Mouse (Mus musculus): ENCODE data around the gene Vars2. TPM values are rescaled to one million over a fixed set of nuclear protein-coding genes. Genes with fewer than 3 reads are reported as not detected.

Gene Vars2
- polyA plus RNA-seq, 2 experiments, result 4.0 to 7.8 TPM

- H3K4me1 ChIP-seq (replicated peaks; ENCODE audit: control insufficient read depth in 2 of 2, insufficient read depth in 2 of 2, low read length in 1 of 2), result peaks cover 0 to 18% of the 10 kb centered on the region in 2 experiments; a peak in 2 of 4 replicates
- ATAC-seq (ENCODE audit: insufficient read depth) (no peak), DNase-seq (ENCODE audit: low read depth in 3 of 3, low spot score in 3 of 3) (no peak)
- H3K27ac ChIP-seq, result no peak overlapping the region
- no peak overlapping the region for H3K4me2 ChIP-seq (ENCODE audit: low read depth)
- no peaks in the 10 kb centered on the region for H3K9me3 ChIP-seq (ENCODE audit: control insufficient read depth, low read length)
- TF ChIP-seq CTCF (IDR thresholded peaks at IDR 0.05; ENCODE audit: low read depth), result no peak
- no peak for TF ChIP-seq EP300 (IDR thresholded peaks at IDR 0.05; ENCODE audit: low read depth)
- no peaks in the 10 kb centered on the region for H3K36me3 ChIP-seq (replicated peaks; ENCODE audit: control insufficient read depth, insufficient read depth, low read depth)
- WGBS (ENCODE audit: insufficient replicate concordance), result 43% methylated on average over 7 of the region's 7 CpGs
- H3K4me3 ChIP-seq (ENCODE audit: insufficient read depth in 1 of 2, low read depth in 2 of 2, low read length in 2 of 2), result no peak overlapping the region
- no peak overlapping the region for H3K9ac ChIP-seq (replicated peaks)
- peaks cover 18% of the 10 kb centered on the region for H3K27me3 ChIP-seq (ENCODE audit: control insufficient read depth, insufficient read depth, low read length)
Observed at GRCm38 (mm10) chr17:35707929-35708328, 40.5 kb upstream of the Vars2 start.

- Histone ChIP-seq H3K9me3 (ENCODE audit: control insufficient read depth, low read length) (no peaks in the 10 kb centered on the region), H3K4me2 (ENCODE audit: low read depth) (no peak overlapping the region), H3K4me3 (ENCODE audit: insufficient read depth in 1 of 2, low read depth in 2 of 2, low read length in 2 of 2) (no peak overlapping the region), H3K4me1 (replicated peaks; ENCODE audit: control insufficient read depth in 2 of 2, insufficient read depth in 2 of 2, low read length in 1 of 2) (peaks cover 0 to 9% of the 10 kb centered on the region in 2 experiments; a peak in 2 of 4 replicates), H3K9ac (replicated peaks) (no peak overlapping the region), H3K27me3 (ENCODE audit: control insufficient read depth, insufficient read depth, low read length) (peaks cover 39% of the 10 kb centered on the region), H3K36me3 (replicated peaks; ENCODE audit: control insufficient read depth, insufficient read depth, low read depth) (no peaks in the 10 kb centered on the region), H3K27ac (no peak overlapping the region)
- peak; percentile 64 for TF ChIP-seq CTCF (IDR thresholded peaks at IDR 0.05; ENCODE audit: low read depth)
- TF ChIP-seq EP300 (IDR thresholded peaks at IDR 0.05; ENCODE audit: low read depth), result no peak
- DNase-seq (ENCODE audit: low read depth in 3 of 3, low spot score in 3 of 3), result no peak
- WGBS (ENCODE audit: insufficient replicate concordance), result 23% methylated on average over 4 of the region's 4 CpGs
- no peak for ATAC-seq (ENCODE audit: insufficient read depth)
Observed at GRCm38 (mm10) chr17:35705836-35706235, 38.4 kb upstream of the Vars2 start.

DNA sequence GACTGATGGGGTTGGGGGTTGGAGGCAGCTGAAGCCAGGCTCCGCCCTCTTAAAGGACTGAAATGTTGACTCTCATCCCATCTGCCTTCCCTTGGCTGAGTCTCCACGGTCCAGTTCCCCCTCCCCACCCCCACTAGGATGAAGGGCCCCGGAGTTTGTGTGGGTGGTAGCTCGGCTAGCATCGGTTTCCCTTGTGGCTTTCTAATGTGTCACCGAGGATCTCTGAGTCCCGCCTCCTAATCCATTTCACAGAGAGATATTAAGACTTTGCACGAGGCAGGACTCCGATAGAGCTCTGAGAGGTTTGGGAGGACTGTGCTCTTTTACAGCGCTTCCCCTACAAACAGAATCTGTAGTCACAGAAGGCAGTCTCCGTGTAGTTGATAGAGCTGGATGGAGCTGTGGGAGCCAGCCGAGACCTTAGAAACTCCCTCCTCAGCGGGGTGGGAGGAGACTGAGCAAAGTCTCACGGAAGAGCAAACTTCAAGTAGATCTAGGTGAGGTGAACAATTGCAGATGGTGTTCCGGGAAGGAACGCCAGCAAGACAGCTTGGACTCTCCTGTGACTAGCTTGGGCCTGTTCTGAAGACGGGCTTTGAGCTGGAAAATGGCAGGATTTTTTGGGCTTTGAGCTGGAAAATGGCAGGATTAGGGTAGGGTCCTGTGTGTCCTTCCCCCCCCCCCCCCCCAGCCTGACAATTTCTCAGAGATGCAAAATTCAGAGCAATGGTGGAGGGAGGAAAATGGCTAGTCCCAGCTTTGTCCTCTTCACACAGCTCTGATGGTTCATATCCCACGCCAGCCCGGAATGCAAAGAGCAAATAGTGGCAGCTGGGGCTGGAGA lies 37.5 kb upstream of the Vars2 start, which contains the start of gene Ddr1:
Ddr1 (minus strand) TSS at position 1 of the 844 bp plus-strand sequence.
- H3K4me3 ChIP-seq (ENCODE audit: insufficient read depth in 1 of 2, low read depth in 2 of 2, low read length in 2 of 2), result no peak within 1 kb of the TSS
- TF ChIP-seq EP300 (IDR thresholded peaks at IDR 0.05; ENCODE audit: low read depth) (no peak), CTCF (IDR thresholded peaks at IDR 0.05; ENCODE audit: low read depth) (no peak)
- H3K27me3 ChIP-seq (ENCODE audit: control insufficient read depth, insufficient read depth, low read length), result peaks cover 49% of the 10 kb centered on the region
- no peaks in the 10 kb centered on the region for H3K9me3 ChIP-seq (ENCODE audit: control insufficient read depth, low read length)
- ATAC-seq (ENCODE audit: insufficient read depth) (no peak), DNase-seq (ENCODE audit: low read depth in 3 of 3, low spot score in 3 of 3) (no peak)
- no peak within 1 kb of the TSS for H3K9ac ChIP-seq (replicated peaks)
- H3K27ac ChIP-seq, result no peak within 1 kb of the TSS
- H3K36me3 ChIP-seq (replicated peaks; ENCODE audit: control insufficient read depth, insufficient read depth, low read depth), result no peaks in the 10 kb centered on the region
- H3K4me2 ChIP-seq (ENCODE audit: low read depth), result peak within 1 kb of the TSS; percentile 28; the same call in 1 of the 2 replicates
- WGBS (ENCODE audit: insufficient replicate concordance), result 9% methylated on average over 19 of the region's 19 CpGs
- H3K4me1 ChIP-seq (replicated peaks; ENCODE audit: control insufficient read depth in 2 of 2, insufficient read depth in 2 of 2, low read length in 1 of 2), result peaks cover 0 to 7% of the 10 kb centered on the region in 2 experiments; a peak in 2 of 4 replicates

DNA sequence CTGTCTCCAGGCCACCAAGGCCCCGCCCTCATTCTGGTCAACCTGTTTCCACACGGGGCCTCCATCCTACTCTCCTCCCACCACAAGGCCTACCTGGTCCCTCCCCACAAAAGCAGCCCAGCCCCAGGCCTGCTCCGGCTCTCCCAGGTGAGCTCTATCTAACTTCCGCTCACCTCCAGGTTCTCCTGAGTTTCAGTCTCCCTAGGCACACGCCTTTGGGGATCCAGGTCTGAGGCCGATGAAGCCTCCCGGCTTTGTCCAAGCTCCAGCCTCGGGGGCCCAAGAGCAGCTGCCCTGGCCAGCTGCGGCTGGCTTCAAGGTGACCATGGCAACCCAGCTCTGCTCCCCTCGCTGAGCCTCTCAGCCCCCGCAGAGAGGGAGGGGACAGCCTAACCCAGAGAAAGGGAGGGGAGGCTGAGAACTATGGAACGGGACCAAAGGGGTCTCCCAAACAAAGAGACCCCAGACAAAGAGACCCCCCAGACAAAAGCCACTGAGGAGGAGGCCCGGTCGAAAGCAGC lies 36.4 kb upstream of the Vars2 start:
- H3K9me3 ChIP-seq (ENCODE audit: control insufficient read depth, low read length), result no peaks in the 10 kb centered on the region
- H3K4me1 ChIP-seq (replicated peaks; ENCODE audit: control insufficient read depth in 2 of 2, insufficient read depth in 2 of 2, low read length in 1 of 2), result peaks cover 0 to 7% of the 10 kb centered on the region in 2 experiments; a peak in 2 of 4 replicates
- WGBS (ENCODE audit: insufficient replicate concordance), result 8% methylated on average over 14 of the region's 14 CpGs
- no peak for ATAC-seq (ENCODE audit: insufficient read depth)
- H3K4me3 ChIP-seq (ENCODE audit: insufficient read depth in 1 of 2, low read depth in 2 of 2, low read length in 2 of 2), result no peak overlapping the region
- no peak for DNase-seq (ENCODE audit: low read depth in 3 of 3, low spot score in 3 of 3)
- H3K36me3 ChIP-seq (replicated peaks; ENCODE audit: control insufficient read depth, insufficient read depth, low read depth), result no peaks in the 10 kb centered on the region
- no peak overlapping the region for H3K9ac ChIP-seq (replicated peaks)
- H3K27me3 ChIP-seq (ENCODE audit: control insufficient read depth, insufficient read depth, low read length), result peaks cover 58% of the 10 kb centered on the region
- no peak overlapping the region for H3K4me2 ChIP-seq (ENCODE audit: low read depth)
- no peak for TF ChIP-seq CTCF (IDR thresholded peaks at IDR 0.05; ENCODE audit: low read depth)
- no peak overlapping the region for H3K27ac ChIP-seq

DNA sequence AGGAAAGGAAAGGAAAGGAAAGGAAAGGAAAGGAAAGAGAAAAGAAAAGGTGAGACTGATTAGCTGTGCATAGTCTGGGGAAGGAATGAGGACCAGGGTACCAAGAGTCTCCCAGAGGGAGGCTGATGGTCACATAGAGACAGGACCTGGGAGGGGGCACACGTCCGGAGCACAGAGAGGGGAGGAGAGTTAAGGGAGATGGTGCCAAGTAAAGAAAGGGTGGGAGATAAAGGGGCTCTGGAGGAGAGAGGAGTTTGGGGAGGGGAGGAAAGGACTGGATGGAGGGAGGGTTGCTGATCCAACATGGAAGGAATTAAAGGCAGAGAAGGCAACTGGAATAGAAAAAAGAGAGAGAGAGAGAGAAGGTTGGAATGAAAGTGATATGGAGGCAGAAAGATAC lies 35.7 kb upstream of the Vars2 start:
- ATAC-seq (ENCODE audit: insufficient read depth), result no peak
- Histone ChIP-seq H3K4me1 (replicated peaks; ENCODE audit: control insufficient read depth in 2 of 2, insufficient read depth in 2 of 2, low read length in 1 of 2) (peaks cover 0 to 6% of the 10 kb centered on the region in 2 experiments; a peak in 2 of 4 replicates), H3K4me2 (ENCODE audit: low read depth) (no peak overlapping the region), H3K9ac (replicated peaks) (no peak overlapping the region), H3K4me3 (ENCODE audit: insufficient read depth in 1 of 2, low read depth in 2 of 2, low read length in 2 of 2) (no peak overlapping the region), H3K9me3 (ENCODE audit: control insufficient read depth, low read length) (no peaks in the 10 kb centered on the region), H3K36me3 (replicated peaks; ENCODE audit: control insufficient read depth, insufficient read depth, low read depth) (no peaks in the 10 kb centered on the region), H3K27me3 (ENCODE audit: control insufficient read depth, insufficient read depth, low read length) (peaks cover 64% of the 10 kb centered on the region), H3K27ac (no peak overlapping the region)
- WGBS (ENCODE audit: insufficient replicate concordance), result 9% methylated on average over 2 of the region's 2 CpGs
- no peak for DNase-seq (ENCODE audit: low read depth in 3 of 3, low spot score in 3 of 3)
- TF ChIP-seq CTCF (IDR thresholded peaks at IDR 0.05; ENCODE audit: low read depth), result no peak
- TF ChIP-seq EP300 (IDR thresholded peaks at IDR 0.05; ENCODE audit: low read depth), result no peak
